Mouse (Mus musculus): ENCODE results near the gene Mapk6.
"Not testable (repeated sequence)": the region's sequence is repeated elsewhere in the genome, so short reads cannot be mapped to it uniquely, and the experiment has no call there.

The Mapk6 gene

DNA sequence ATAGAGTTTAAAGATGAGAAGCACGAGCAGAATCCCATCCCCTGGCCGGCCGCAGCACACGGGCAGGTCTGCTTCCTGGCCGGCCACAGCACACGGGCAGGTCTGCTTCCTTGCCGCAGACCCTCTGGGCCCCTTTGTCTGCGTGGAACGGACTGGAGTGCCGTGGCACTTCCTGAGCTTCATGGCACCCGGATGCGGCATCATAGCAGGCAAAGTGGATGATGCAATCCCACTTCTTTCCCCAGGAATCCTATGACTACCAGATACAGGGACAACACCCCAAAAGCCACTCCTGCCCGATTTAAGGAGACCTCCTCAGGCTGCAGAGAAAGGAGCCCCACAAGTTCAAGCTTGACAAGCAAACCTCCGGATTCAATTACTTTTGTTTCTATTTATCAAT lies 27.0 kb downstream of the Mapk6 start:
- DNase-seq (ENCODE audit: low read depth, low spot score): no peak

DNA sequence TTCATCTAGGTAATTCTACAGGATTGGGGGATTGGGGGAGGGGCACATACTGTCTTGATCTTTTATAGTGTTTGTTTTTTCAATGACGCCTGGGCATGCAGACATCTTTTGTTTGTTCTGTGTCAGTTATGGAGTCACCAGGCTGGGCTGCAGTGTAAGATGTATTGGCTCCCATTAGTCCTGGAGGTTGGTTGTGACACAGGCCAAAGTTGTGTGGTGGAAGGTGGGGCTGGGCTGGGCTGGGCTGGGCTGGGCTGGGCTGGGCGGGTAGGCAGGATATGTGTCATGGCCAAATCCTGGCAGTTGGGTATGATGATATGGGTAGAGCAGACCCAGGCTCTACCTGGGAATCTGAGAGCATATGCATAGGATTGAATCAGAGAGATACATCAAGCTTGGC lies 31.0 kb downstream of the Mapk6 start:
- no peak for DNase-seq (ENCODE audit: low read depth, low spot score)

GRCm38 (mm10) chr9:75376428-75376827 lies 33.4 kb downstream of the Mapk6 start:
- no peak for DNase-seq (ENCODE audit: low read depth, low spot score)

DNA sequence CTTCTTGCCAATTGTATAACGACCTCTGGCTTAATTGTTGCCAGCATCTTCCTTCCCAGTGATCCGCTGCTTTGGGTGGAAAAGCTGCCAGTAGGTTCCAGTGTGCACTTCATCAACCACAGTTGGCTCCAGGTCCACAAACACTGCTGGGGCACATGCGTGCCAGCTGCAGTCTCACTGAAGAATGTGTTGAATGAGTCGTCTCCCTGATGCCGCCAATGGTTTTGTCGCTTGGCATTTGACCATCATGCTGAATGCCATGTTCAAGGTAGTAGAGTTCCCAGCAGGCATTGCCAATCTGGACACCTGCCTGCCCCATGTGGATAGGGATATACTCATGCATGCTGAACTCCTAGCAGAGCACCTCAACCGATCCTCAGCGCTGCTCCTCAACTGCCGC lies 34.2 kb downstream of the Mapk6 start:
- no peak for DNase-seq (ENCODE audit: low read depth, low spot score)

- DNase-seq (ENCODE audit: low read depth, low spot score): no peak
Measured at GRCm38 (mm10) chr9:75368779-75369178, 41.0 kb downstream of the Mapk6 start.

GRCm38 (mm10) chr9:75366191-75366590 lies 43.6 kb downstream of the Mapk6 start:
- DNase-seq (ENCODE audit: low read depth, low spot score): no peak

DNA sequence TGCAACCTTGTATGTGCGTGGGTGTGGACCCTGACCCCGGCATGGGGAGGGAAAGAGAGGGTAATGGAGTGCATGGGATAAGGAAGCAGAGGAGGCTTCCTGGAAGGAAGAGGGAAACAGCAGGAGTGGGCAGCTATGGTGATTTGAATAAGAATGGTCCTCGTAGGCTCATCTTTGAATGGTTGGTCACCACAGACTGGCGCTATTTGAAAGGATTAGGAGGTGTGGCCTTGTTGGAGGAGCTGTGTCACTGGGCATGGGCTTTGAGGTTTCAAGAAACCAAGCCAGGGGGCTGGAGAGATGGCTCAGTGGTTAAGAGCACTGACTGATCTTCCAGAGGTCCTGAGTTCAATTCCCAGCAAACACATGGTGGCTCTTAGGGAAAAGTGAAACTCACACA lies 44.6 kb downstream of the Mapk6 start:
- DNase-seq (ENCODE audit: low read depth, low spot score): no peak

GRCm38 (mm10) chr9:75363702-75364101 lies 46.1 kb downstream of the Mapk6 start:
- not testable (repeated sequence) for DNase-seq (ENCODE audit: low read depth, low spot score)

DNA sequence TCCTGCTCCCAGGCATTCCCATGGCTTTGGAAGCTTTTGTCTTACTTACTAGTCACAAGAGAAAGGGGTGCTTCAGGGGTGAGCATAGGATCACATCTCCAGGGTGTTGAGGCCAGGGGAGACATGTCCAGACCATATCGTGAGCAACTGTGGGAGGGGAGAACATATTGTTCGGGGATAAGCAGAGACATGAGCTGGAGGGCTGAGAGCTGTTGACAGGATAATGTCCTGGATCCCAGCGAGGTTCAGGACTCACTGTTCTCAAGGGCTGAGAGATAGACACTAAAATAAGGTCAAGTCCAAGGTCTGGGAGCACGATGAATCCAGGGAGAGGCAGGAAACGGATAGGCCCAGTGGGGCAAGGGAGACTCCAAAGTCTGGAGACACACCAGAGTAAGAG lies 46.8 kb downstream of the Mapk6 start:
- DNase-seq (ENCODE audit: low read depth, low spot score): no peak

DNA sequence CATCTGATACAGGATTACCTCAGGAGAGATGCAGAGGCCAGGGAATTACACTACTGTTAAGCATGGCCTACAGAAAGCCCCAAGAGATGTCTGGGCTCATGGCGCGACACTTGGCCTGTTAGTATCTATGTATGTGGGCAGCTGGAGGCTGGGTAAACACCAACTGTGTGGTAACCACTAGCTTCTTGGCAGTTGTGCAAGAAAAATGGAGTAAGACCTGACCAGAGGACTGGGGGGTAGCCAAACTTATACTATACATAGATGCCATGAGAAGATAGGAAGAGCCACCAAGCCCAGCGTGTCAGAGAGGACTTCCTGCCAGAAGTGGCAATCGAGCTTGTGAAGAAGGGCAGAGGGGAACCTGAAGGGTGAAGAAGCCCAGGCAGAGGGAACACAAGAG lies 47.6 kb downstream of the Mapk6 start:
- DNase-seq (ENCODE audit: low read depth, low spot score): no peak

DNA sequence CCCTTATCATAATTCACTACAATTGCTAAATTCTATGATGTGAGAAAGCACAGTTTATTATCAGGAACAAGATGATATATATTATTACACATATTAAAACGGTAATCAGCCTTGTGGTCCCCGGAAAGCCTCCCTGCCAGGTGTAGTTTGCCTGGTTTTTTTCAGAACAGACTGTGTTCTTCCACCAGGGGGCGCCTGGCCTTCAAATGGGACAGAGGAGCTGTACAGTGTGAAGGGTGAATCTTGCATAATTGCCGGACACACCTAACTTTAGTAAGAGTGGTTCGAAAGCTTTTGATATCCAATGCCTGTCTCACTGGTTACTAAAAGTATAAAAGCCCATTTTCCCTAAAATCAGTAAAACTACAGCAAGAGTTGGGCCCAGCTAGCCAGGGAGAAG lies 48.1 kb downstream of the Mapk6 start:
- DNase-seq (ENCODE audit: low read depth, low spot score): peak; percentile 52

- no peak for DNase-seq (ENCODE audit: low read depth, low spot score)
Measured at GRCm38 (mm10) chr9:75357087-75357654, 52.6 kb downstream of the Mapk6 start.

- no peak for DNase-seq (ENCODE audit: low read depth, low spot score)
Measured at GRCm38 (mm10) chr9:75355783-75356182, 54.0 kb downstream of the Mapk6 start.

- DNase-seq (ENCODE audit: low read depth, low spot score): no peak
Measured at GRCm38 (mm10) chr9:75353094-75353493, 56.7 kb downstream of the Mapk6 start.

DNA sequence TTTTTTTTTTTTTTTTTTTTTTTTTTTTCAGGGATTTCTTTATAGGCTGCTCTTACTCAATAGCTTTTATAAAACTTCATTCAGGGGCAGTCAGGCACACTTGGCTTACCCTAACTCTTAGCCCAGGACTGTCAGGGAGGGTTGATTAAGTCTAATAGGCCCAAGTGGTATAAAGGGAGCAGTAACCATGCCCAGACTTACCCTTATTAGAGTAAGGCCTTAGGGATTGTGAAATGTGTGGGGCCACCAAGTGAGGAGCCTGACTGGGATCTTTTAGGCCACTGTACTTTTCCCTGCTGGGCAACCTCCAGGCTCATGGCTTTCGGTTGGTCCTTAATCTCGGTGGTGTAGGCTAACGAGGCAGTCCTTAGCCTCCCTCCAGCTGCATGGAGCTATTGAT lies 61.2 kb downstream of the Mapk6 start:
- DNase-seq (ENCODE audit: low read depth, low spot score): no peak

- DNase-seq (ENCODE audit: low read depth, low spot score): no peak
Measured at GRCm38 (mm10) chr9:75348066-75348465, 61.7 kb downstream of the Mapk6 start.

DNA sequence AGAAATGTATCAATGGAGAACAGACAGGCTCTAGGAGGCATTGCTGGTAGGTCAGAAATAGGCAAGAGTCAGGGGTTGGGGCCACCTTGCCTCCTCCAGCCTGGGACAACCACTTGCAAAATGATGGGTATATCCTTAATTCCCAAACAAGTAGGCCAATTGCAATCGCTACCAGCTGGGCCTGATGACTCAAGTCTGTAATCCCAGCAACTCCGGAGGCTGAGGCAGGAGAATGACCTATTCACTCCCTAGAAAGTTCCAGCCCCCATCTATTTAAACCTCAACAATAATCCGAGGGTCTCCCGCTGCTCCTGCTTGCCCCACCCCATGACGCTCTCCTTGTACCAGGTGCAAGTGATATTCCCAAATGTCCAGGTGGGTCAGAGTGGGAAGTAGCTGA lies 62.3 kb downstream of the Mapk6 start, which contains the start of gene Bcl2l10:
Bcl2l10 (plus strand) TSS at position 301 of the 400 bp plus-strand sequence.
- DNase-seq (ENCODE audit: low read depth, low spot score): no peak

DNA sequence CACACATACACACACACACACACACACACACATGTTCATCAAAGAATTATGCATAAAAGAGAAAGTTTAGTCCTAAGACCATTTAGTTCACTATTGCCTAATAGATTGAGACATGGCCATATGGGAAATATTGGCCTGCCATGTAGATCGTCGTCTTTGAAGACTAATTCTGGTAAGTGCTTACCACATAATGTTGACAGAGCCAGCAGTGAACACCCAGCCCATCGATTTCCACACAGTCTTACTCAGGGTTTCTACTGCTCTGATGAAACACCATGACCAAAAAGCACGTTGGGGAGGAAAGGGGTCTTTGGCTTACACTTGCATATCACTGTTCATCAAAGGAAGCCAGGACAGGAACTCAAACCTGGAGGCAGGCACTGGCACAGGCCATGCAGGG lies 67.4 kb downstream of the Mapk6 start:
- no peak for DNase-seq (ENCODE audit: low read depth, low spot score)

DNA sequence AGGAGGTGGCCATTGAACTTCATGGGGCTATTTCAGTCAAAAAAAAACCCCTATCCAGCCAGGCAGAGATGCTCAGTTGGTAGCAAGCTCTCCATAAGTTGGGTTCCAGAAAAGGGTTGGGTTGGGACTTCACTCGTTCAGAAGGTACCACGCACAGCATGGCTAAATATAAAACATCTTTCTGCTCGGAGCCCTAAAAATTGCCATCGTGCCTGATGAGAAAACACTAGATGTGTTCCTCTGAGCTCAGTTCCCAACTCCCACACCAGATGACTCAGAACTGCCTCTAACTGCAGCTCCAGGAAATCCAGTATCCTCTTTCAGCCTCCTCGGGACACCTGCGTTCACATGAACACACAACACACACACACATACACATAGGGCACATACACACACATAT lies 71.8 kb downstream of the Mapk6 start:
- no peak for DNase-seq (ENCODE audit: low read depth, low spot score)

GRCm38 (mm10) chr9:75334440-75334839 lies 75.4 kb downstream of the Mapk6 start:
- DNase-seq (ENCODE audit: low read depth, low spot score): no peak

GRCm38 (mm10) chr9:75330821-75331220 lies 79.0 kb downstream of the Mapk6 start:
- no peak for DNase-seq (ENCODE audit: low read depth, low spot score)

DNA sequence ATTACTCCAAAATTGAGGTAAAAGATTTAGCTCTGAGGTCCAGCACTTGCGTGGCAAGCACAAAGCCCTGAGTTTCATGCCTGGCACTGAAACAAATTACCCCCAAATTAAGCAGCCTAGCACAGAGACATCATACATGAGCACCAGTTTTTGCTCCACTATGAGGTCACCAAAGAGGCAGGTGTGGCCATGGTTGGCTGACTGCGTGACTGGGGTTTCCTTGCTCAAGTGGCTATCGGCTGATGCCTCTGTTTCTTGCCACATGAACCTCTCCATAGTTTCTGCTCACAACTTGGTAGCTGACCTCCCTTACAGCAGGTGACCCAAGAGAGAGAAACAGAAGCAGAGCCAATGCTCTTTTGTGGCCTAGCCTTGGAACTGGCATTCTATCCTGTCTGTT lies 81.8 kb downstream of the Mapk6 start:
- DNase-seq (ENCODE audit: low read depth, low spot score): no peak

- DNase-seq (ENCODE audit: low read depth, low spot score): no peak
Measured at GRCm38 (mm10) chr9:75322099-75322885, 87.5 kb downstream of the Mapk6 start.

Data from retina, adult 2 months (tissue).